Mouse (Mus musculus) bone marrow, adult 2 months (tissue): Measurements from ENCODE around the gene Jmjd1c.

Experiments used
- CTCF ChIP-seq: fragments of 200-500 bp; IDR thresholded peaks from 2 replicates; pipeline ENCODE4 v1.5.1; 2011; ENCODE audit warnings: low read length, control low read depth; ENCODE audit not compliant: control insufficient read depth, insufficient read depth
- POLR2A ChIP-seq: fragments of 200-500 bp; IDR thresholded peaks from 2 replicates; pipeline ENCODE4 v1.6.1; 2011; ENCODE audit warnings: low read depth, mild to moderate bottlenecking, control low read depth, low read length, borderline replicate concordance; ENCODE audit not compliant: control insufficient read depth

DNA sequence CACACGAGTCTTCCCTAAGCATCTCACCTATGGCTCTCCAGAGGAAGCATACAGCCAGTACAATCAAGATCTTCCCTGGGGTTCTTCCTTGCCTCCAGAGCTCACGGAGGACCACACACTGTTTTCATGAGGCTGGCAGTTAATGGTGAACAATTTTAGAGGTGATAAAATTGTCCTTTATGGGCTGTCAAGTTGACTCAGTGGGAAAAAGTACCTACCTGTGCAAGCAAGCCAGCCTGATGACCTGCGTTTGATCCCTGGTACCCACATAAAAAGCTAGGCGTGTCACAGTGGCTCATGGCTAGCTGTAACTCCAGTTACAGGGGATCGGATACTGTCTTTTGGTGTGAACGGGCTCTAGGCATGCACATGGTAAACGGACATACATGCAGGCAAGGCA lies 10.0 kb upstream of the Jmjd1c start:
- no peak for TF ChIP-seq POLR2A
- TF ChIP-seq CTCF: no peak
